Mouse (Mus musculus) midbrain, postnatal 0 days (tissue): Measurements from ENCODE around the gene Ccdc51. TPM values are rescaled to one million over a fixed set of nuclear protein-coding genes. Genes with fewer than 3 reads are reported as not detected.

Source experiments
- ATAC-seq: fragments of 200-750 bp; cut with Nextera tagmentation; 2 replicates; pipeline ENCODE4 v1.8.0; 2017; ENCODE audit warnings: moderate number of reproducible peaks, mild to moderate bottlenecking, moderate TSS enrichment, moderate library complexity; ENCODE audit not compliant: low FRiP score
- DNase-seq: peaks from one replicate; pipeline ENCODE4 v3.0.0-alpha.2; 2015; ENCODE audit warnings: low spot score
- H3K27ac ChIP-seq: fragments of 300-500 bp; sonication (generic); 2 replicates; pipeline ENCODE4 v1.5.1; 2014; ENCODE audit warnings: low read depth, mild to moderate bottlenecking, low read length, mixed read lengths
- H3K27me3 ChIP-seq: fragments of 300-500 bp; sonication (generic); 2 replicates; pipeline ENCODE4 v1.6.1; 2014; ENCODE audit warnings: low read length, control low read depth, mixed read lengths; ENCODE audit not compliant: insufficient read depth
- H3K36me3 ChIP-seq: fragments of 300-500 bp; sonication (generic); 2 replicates; pipeline ENCODE4 v1.6.1; 2014; ENCODE audit warnings: low read length, control low read depth, mixed read lengths; ENCODE audit not compliant: insufficient read depth
- H3K4me1 ChIP-seq: fragments of 300-500 bp; sonication (generic); 2 replicates; pipeline ENCODE4 v1.6.1; 2014; ENCODE audit warnings: mild to moderate bottlenecking, control low read depth, antibody characterized with exemption, low read length, mixed read lengths; ENCODE audit not compliant: insufficient read depth
- H3K4me2 ChIP-seq: fragments of 300-500 bp; sonication (generic); 2 replicates; pipeline ENCODE4 v1.6.1; 2014; ENCODE audit warnings: low read depth, mild to moderate bottlenecking, low read length, mixed read lengths; ENCODE audit not compliant: poor library complexity, severe bottlenecking
- H3K4me3 ChIP-seq: fragments of 300-500 bp; sonication (generic); 2 replicates; pipeline ENCODE4 v1.5.1; 2014; ENCODE audit warnings: low read depth, mild to moderate bottlenecking, low read length, moderate library complexity
- H3K9ac ChIP-seq: fragments of 300-500 bp; sonication (generic); replicated peaks from 2 replicates; pipeline ENCODE4 v1.6.1; 2014; ENCODE audit warnings: mild to moderate bottlenecking, low read length, moderate library complexity, mixed read lengths; ENCODE audit not compliant: poor library complexity, severe bottlenecking
- H3K9me3 ChIP-seq: fragments of 300-500 bp; sonication (generic); 2 replicates; pipeline ENCODE4 v1.6.1; 2016; ENCODE audit warnings: low read length, control low read depth
- CTCF ChIP-seq: IDR thresholded peaks from 2 replicates; pipeline ENCODE4 v1.5.1; 2016; ENCODE audit warnings: antibody characterized with exemption, mild to moderate bottlenecking
- WGBS: fragments of 180-500 bp; shearing (Covaris S2); extraction: QIAGEN DNeasy Blood & Tissue Kit; methylation state at CpG from one replicate; pipeline ENCODE4 v1.1.7; 2014; 5-methylcytosine and 5-hydroxymethylcytosine counted together
- polyA plus RNA-seq: library from polyadenylated mRNA; unstranded; fragments of >200 nt; fragmentation: Nextera tagmentation; extraction: Ambion mirVana; gene quantifications from 2 replicates; pipeline ENCODE4 v1.2.1, GENCODE M21; 2015
- total RNA-seq: library from RNA; depleted of rRNA; stranded (reverse); fragments of >200 nt; gene quantifications from 2 replicates; pipeline ENCODE4 v1.2.3, GENCODE M21; 2014

The Ccdc51 gene
- total and polyA plus RNA-seq, 2 experiments from 2014 or later: 4.8 to 6.9 TPM

- H3K9me3 ChIP-seq: no peaks in the 10 kb centered on the region
- peak within 1 kb of the TSS; percentile 83 for H3K9ac ChIP-seq
- H3K27ac ChIP-seq: peak within 1 kb of the TSS; percentile 58
- peak within 1 kb of the TSS; percentile 79 for H3K4me2 ChIP-seq
- no peaks in the 10 kb centered on the region for H3K27me3 ChIP-seq
- DNase-seq: peak; percentile 93
- H3K4me1 ChIP-seq: peaks cover 8% of the 10 kb centered on the region
- no peak for TF ChIP-seq CTCF
- WGBS: under 1% methylated on average over 57 of the region's 57 CpGs
- peak; percentile 94 for ATAC-seq
- H3K36me3 ChIP-seq: peaks cover 23% of the 10 kb centered on the region
- peak within 1 kb of the TSS; percentile 65 for H3K4me3 ChIP-seq
Measured at GRCm38 (mm10) chr9:109073661-109074573, 8.4 kb upstream of the Ccdc51 start, which contains the start of gene Atrip. Atrip (minus strand) TSS chr9:109074124.

- ATAC-seq (no peak), DNase-seq (no peak)
- Histone ChIP-seq H3K4me1 (peaks cover 13% of the 10 kb centered on the region; the same call in 1 of the 2 replicates), H3K27ac (no peak overlapping the region), H3K9ac (no peak overlapping the region), H3K4me2 (no peak overlapping the region), H3K9me3 (no peaks in the 10 kb centered on the region), H3K4me3 (no peak overlapping the region), H3K27me3 (no peaks in the 10 kb centered on the region), H3K36me3 (0 out of 2 replicates have a peak, but pooled peaks cover 2% of the 10 kb centered on the region)
- no peak for TF ChIP-seq CTCF
- 98% methylated on average over 3 of the region's 3 CpGs for WGBS
Measured at GRCm38 (mm10) chr9:109080516-109080915, 1.8 kb upstream of the Ccdc51 start.

GRCm38 (mm10) chr9:109081749-109082123 is 557 bp upstream of the Ccdc51 start:
- H3K4me1 ChIP-seq: peaks cover 13% of the 10 kb centered on the region; the same call in 1 of the 2 replicates
- H3K4me3 ChIP-seq: peak overlapping the region; percentile 70
- H3K9ac ChIP-seq: peak overlapping the region; percentile 89
- WGBS: 7% methylated on average over 11 of the region's 11 CpGs
- ATAC-seq: peak; percentile 45; the same call in 1 of the 2 replicates
- H3K4me2 ChIP-seq: peak overlapping the region; percentile 88
- H3K27ac ChIP-seq: peak overlapping the region; percentile 70
- H3K27me3 ChIP-seq: no peaks in the 10 kb centered on the region
- no peak for DNase-seq
- 0 out of 2 replicates have a peak, but pooled peaks cover 2% of the 10 kb centered on the region for H3K36me3 ChIP-seq
- H3K9me3 ChIP-seq: no peaks in the 10 kb centered on the region
- no peak for TF ChIP-seq CTCF

GRCm38 (mm10) chr9:109084922-109085321 is 2.6 kb downstream of the Ccdc51 start:
- peaks cover 13% of the 10 kb centered on the region; the same call in 1 of the 2 replicates for H3K4me1 ChIP-seq
- no peaks in the 10 kb centered on the region for H3K27me3 ChIP-seq
- H3K4me3 ChIP-seq: no peak overlapping the region
- peak; percentile 71 for TF ChIP-seq CTCF
- no peak overlapping the region for H3K27ac ChIP-seq
- peak; percentile 70 for DNase-seq
- no peaks in the 10 kb centered on the region for H3K9me3 ChIP-seq
- H3K4me2 ChIP-seq: no peak overlapping the region
- no peak overlapping the region for H3K9ac ChIP-seq
- no peak for ATAC-seq
- WGBS: 16% methylated on average over 2 of the region's 2 CpGs
- H3K36me3 ChIP-seq: 0 out of 2 replicates have a peak, but pooled peaks cover 8% of the 10 kb centered on the region

- Histone ChIP-seq H3K4me2 (no peak overlapping the region), H3K27me3 (no peaks in the 10 kb centered on the region), H3K36me3 (0 out of 2 replicates have a peak, but pooled peaks cover 23% of the 10 kb centered on the region), H3K9me3 (no peaks in the 10 kb centered on the region), H3K4me1 (peaks cover 2% of the 10 kb centered on the region; the same call in 1 of the 2 replicates), H3K27ac (no peak overlapping the region), H3K9ac (no peak overlapping the region), H3K4me3 (no peak overlapping the region)
- TF ChIP-seq CTCF: peak; percentile 81
- ATAC-seq (peak; percentile 22; the same call in 1 of the 2 replicates), DNase-seq (peak; percentile 81)
- 7% methylated on average over 5 of the region's 5 CpGs for WGBS
Measured at GRCm38 (mm10) chr9:109087987-109088386, 5.7 kb downstream of the Ccdc51 start.

- 56% methylated on average over 15 of the region's 15 CpGs for WGBS
- Histone ChIP-seq H3K9me3 (no peaks in the 10 kb centered on the region), H3K27me3 (no peaks in the 10 kb centered on the region), H3K4me3 (no peak overlapping the region), H3K9ac (no peak overlapping the region), H3K4me2 (no peak overlapping the region), H3K27ac (no peak overlapping the region), H3K36me3 (0 out of 2 replicates have a peak, but pooled peaks cover 23% of the 10 kb centered on the region), H3K4me1 (peaks cover 6% of the 10 kb centered on the region)
- TF ChIP-seq CTCF: no peak
- DNase-seq (no peak), ATAC-seq (no peak)
Measured at GRCm38 (mm10) chr9:109090446-109090845, 8.2 kb downstream of the Ccdc51 start.
